Mouse (Mus musculus) hindbrain, embryonic 13.5 days (tissue): ENCODE results near the gene Hebp1. TPM values are rescaled to one million over a fixed set of nuclear protein-coding genes. Genes with fewer than 3 reads are reported as not detected.

Source experiments
- ATAC-seq: fragments of 200-750 bp; cut with Nextera tagmentation; 2 replicates; pipeline ENCODE4 v1.8.0; 2017; ENCODE audit warnings: moderate TSS enrichment; ENCODE audit not compliant: low FRiP score
- H3K27ac ChIP-seq: fragments of 300-500 bp; sonication (generic); 2 replicates; pipeline ENCODE4 v1.5.1; 2015; ENCODE audit warnings: inconsistent platforms, mild to moderate bottlenecking, moderate library complexity
- H3K27me3 ChIP-seq: fragments of 300-500 bp; sonication (generic); 2 replicates; pipeline ENCODE4 v1.6.1; 2015; ENCODE audit warnings: mild to moderate bottlenecking, inconsistent platforms
- H3K36me3 ChIP-seq: fragments of 300-500 bp; sonication (generic); 2 replicates; pipeline ENCODE4 v1.6.1; 2015; ENCODE audit warnings: mild to moderate bottlenecking, inconsistent platforms
- H3K4me1 ChIP-seq: fragments of 300-500 bp; sonication (generic); replicated peaks from 2 replicates; pipeline ENCODE4 v1.6.1; 2015; ENCODE audit warnings: inconsistent platforms
- H3K4me2 ChIP-seq: fragments of 300-500 bp; sonication (generic); 2 replicates; pipeline ENCODE4 v1.6.1; 2015; ENCODE audit warnings: inconsistent platforms, mild to moderate bottlenecking, moderate library complexity
- H3K4me3 ChIP-seq: fragments of 300-500 bp; sonication (generic); 2 replicates; pipeline ENCODE4 v1.5.1; 2015; ENCODE audit warnings: mild to moderate bottlenecking, inconsistent platforms
- H3K9ac ChIP-seq: fragments of 300-500 bp; sonication (generic); 2 replicates; pipeline ENCODE4 v1.6.1; 2015; ENCODE audit warnings: mild to moderate bottlenecking, inconsistent platforms
- H3K9me3 ChIP-seq: fragments of 300-500 bp; sonication (generic); 2 replicates; pipeline ENCODE4 v1.6.1; 2016; ENCODE audit warnings: inconsistent platforms
- WGBS: fragments of 180-500 bp; shearing (Covaris S2); methylation state at CpG from one replicate; pipeline ENCODE4 v1.1.7; 2015; 5-methylcytosine and 5-hydroxymethylcytosine counted together
- polyA plus RNA-seq: library from polyadenylated mRNA; unstranded; fragments of >200 nt; fragmentation: Nextera tagmentation; extraction: Ambion mirVana; gene quantifications from 2 replicates; pipeline ENCODE4 v1.2.1, GENCODE M21; 2015

Gene Hebp1
- polyA plus RNA-seq, 1 experiment from 2014 or later, result 2.9 TPM

- Histone ChIP-seq H3K4me2 (no peak overlapping the region), H3K4me3 (no peak overlapping the region), H3K36me3 (no peaks in the 10 kb centered on the region), H3K27me3 (no peaks in the 10 kb centered on the region), H3K9me3 (no peaks in the 10 kb centered on the region), H3K27ac (no peak overlapping the region), H3K4me1 (peaks cover 26% of the 10 kb centered on the region), H3K9ac (no peak overlapping the region)
- 88% methylated on average over 4 of the region's 4 CpGs for WGBS
- ATAC-seq, result no peak
Observed at GRCm38 (mm10) chr6:135194907-135195306, 2.9 kb downstream of the Hebp1 start.

- Histone ChIP-seq H3K4me1 (peaks cover 15% of the 10 kb centered on the region), H3K4me3 (no peak overlapping the region), H3K27ac (no peak overlapping the region), H3K36me3 (no peaks in the 10 kb centered on the region), H3K9ac (no peak overlapping the region), H3K27me3 (no peaks in the 10 kb centered on the region), H3K4me2 (no peak overlapping the region), H3K9me3 (no peaks in the 10 kb centered on the region)
- no peak for ATAC-seq
- 18% methylated on average over 4 of the region's 4 CpGs for WGBS
Observed at GRCm38 (mm10) chr6:135193733-135194132, 4.1 kb downstream of the Hebp1 start.

DNA sequence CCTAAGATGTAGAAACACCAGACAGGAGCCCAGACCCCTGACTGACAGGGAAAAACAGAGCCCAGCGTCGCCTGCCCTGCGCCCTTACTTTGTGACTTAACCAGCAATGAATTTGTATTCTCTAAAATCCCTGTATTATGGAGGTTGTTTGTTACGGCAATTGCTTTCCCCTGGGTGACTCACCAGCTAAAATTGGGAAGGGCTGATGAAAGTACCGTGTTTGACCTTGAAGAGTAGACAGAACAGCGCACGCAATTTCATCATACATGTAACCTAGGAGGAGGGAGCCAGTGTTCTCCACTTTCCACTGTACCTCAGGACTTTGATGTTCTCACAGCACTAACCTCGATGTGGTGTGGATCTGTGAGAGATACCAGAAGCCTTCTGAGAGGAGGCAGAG lies 4.8 kb downstream of the Hebp1 start:
- whole genome bisulfite sequencing, result 76% methylated on average over 8 of the region's 8 CpGs
- H3K9me3 ChIP-seq, result no peaks in the 10 kb centered on the region

DNA sequence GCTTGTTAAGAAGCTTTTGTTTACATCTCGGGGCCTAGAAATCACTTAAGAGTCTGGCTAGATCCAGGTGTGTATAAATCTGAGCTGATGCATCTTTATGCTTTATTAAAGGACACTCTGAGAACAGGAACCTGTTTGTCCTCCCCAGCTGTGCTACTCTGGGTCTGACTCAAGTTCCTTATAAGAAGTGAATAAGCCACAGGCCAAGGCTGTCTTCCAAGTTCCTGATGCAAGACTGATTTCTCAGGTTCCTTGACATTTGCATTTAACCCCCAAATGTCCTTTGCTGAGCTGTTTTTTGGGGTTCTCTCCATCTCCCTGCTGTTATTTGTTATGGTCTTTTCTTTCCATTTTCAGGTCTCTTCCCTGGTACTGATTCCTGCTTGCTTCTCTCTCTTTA lies 5.9 kb downstream of the Hebp1 start:
- H3K9me3 ChIP-seq, result no peaks in the 10 kb centered on the region
- 77% methylated on average over 1 of the region's 1 CpGs for WGBS
- H3K4me1 ChIP-seq, result peaks cover 10% of the 10 kb centered on the region
- no peak overlapping the region for H3K4me2 ChIP-seq
- H3K27ac ChIP-seq, result no peak overlapping the region
- H3K27me3 ChIP-seq, result no peaks in the 10 kb centered on the region
- H3K36me3 ChIP-seq, result no peaks in the 10 kb centered on the region
- H3K9ac ChIP-seq, result no peak overlapping the region
- H3K4me3 ChIP-seq, result no peak overlapping the region
- no peak for ATAC-seq

More for the DNA sequence above, 4.8 kb downstream of the Hebp1 start:
- Histone ChIP-seq H3K9ac (no peak overlapping the region), H3K4me1 (peaks cover 10% of the 10 kb centered on the region), H3K36me3 (no peaks in the 10 kb centered on the region), H3K4me3 (no peak overlapping the region), H3K27ac (no peak overlapping the region), H3K27me3 (no peaks in the 10 kb centered on the region), H3K4me2 (no peak overlapping the region)
- ATAC-seq, result no peak

DNA sequence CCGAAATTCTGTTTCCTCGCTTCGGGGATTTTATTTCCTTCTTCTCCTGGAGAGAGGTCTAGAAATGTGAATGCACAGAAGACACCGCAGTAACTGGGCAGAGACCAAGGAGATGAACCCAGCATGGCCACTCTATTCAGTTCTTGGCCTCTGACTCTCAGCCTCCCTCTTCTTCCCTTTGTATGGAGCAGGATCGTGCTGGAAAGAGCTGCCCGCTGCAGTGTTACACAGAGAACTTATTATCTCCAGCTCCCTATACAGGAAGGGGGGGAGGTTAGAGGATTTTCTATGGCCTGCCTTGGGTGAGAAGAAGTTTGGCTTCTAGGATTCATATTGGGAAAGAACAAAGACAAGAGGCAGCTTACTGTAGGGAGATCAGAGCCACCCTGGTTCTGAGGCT lies 7.7 kb downstream of the Hebp1 start:
- peaks cover 10% of the 10 kb centered on the region for H3K4me1 ChIP-seq
- 59% methylated on average over 6 of the region's 6 CpGs for WGBS
- H3K4me2 ChIP-seq, result no peak overlapping the region
- no peaks in the 10 kb centered on the region for H3K9me3 ChIP-seq
- no peaks in the 10 kb centered on the region for H3K36me3 ChIP-seq
- ATAC-seq, result no peak
- no peak overlapping the region for H3K27ac ChIP-seq
- no peaks in the 10 kb centered on the region for H3K27me3 ChIP-seq
- no peak overlapping the region for H3K9ac ChIP-seq
- no peak overlapping the region for H3K4me3 ChIP-seq

DNA sequence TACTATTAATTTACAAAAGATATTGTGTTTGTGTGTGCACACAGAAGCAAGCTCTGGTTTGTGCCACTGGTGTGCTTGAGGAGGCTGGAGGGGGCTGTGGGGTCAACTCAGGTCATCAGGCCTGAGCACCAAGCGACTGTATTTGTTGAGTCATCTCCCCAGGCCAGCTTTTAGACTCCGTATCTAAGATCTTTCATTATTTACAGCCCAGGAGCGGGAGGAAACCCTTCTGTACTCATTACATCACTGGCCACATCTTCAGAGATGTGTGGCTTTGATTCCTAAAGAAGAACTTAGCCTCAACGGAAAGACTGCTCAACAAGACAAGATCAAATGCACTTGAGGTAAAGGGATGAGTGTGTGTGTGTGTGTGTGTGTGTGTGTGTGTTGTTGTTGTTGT lies 9.2 kb downstream of the Hebp1 start:
- H3K4me2 ChIP-seq, result no peak overlapping the region
- H3K9me3 ChIP-seq, result no peaks in the 10 kb centered on the region
- 83% methylated on average over 4 of the region's 4 CpGs for WGBS
- no peak overlapping the region for H3K27ac ChIP-seq
- H3K4me3 ChIP-seq, result no peak overlapping the region
- H3K4me1 ChIP-seq, result peaks cover 6% of the 10 kb centered on the region
- no peak for ATAC-seq
- no peak overlapping the region for H3K9ac ChIP-seq
- no peaks in the 10 kb centered on the region for H3K27me3 ChIP-seq
- no peaks in the 10 kb centered on the region for H3K36me3 ChIP-seq

GRCm38 (mm10) chr6:135187076-135187917 lies 10.5 kb downstream of the Hebp1 start:
- no peaks in the 10 kb centered on the region for H3K27me3 ChIP-seq
- H3K4me3 ChIP-seq, result no peak overlapping the region
- no peak overlapping the region for H3K9ac ChIP-seq
- whole genome bisulfite sequencing, result 53% methylated on average over 10 of the region's 10 CpGs
- H3K4me1 ChIP-seq, result no peaks in the 10 kb centered on the region
- no peak for ATAC-seq
- H3K4me2 ChIP-seq, result no peak overlapping the region
- H3K36me3 ChIP-seq, result no peaks in the 10 kb centered on the region
- no peak overlapping the region for H3K27ac ChIP-seq
- no peaks in the 10 kb centered on the region for H3K9me3 ChIP-seq

DNA sequence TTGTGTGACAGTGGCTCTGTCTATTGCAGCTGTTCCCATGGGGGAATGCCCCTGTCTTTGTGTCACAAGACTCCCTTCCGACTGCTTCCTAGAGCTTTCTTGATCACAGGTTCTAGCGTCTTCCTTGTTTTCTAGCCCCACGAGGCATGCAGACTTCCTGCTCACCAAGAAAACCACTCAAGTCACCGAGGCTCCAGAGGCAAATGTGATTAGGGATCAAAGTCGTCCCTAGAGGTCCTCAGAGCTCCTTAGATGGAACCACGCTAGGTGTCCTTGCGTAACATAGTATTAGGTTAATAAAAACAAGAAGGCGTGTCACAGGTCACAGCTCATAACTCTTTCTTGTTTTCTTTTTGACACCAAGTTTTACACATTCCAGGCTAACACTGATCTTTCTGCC lies 13.9 kb downstream of the Hebp1 start:
- no peak for ATAC-seq
- Histone ChIP-seq H3K27me3 (no peaks in the 10 kb centered on the region), H3K9ac (no peak overlapping the region), H3K4me3 (no peak overlapping the region), H3K4me2 (no peak overlapping the region), H3K27ac (no peak overlapping the region), H3K9me3 (no peaks in the 10 kb centered on the region), H3K4me1 (no peaks in the 10 kb centered on the region), H3K36me3 (no peaks in the 10 kb centered on the region)
- 54% methylated on average over 8 of the region's 8 CpGs for WGBS

GRCm38 (mm10) chr6:135182925-135183324 lies 14.9 kb downstream of the Hebp1 start:
- Histone ChIP-seq H3K4me3 (no peak overlapping the region), H3K9ac (no peak overlapping the region), H3K27ac (no peak overlapping the region), H3K36me3 (no peaks in the 10 kb centered on the region), H3K27me3 (no peaks in the 10 kb centered on the region), H3K9me3 (no peaks in the 10 kb centered on the region), H3K4me2 (no peak overlapping the region), H3K4me1 (no peaks in the 10 kb centered on the region)
- 66% methylated on average over 5 of the region's 5 CpGs for WGBS
- no peak for ATAC-seq

DNA sequence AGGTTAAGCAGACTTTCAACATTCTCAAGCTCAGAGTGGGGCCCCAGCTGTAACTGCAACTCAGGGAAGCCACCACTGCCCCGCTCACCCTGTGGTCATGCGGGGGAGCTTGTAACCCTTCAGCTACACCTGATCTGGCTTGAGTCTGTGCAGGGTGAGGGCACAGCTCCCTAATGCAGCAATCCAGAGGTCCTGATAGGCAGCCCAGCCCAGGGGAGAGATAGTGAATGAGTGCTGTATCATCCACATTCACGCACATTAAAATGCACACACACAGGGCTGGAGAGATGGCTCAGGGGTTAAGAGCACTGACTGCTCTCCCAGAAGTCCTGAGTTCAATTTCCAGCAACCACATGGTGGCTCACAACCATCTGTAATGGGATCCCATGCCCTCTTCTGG lies 19.2 kb downstream of the Hebp1 start:
- no peak overlapping the region for H3K27ac ChIP-seq
- H3K4me3 ChIP-seq, result no peak overlapping the region
- no peaks in the 10 kb centered on the region for H3K9me3 ChIP-seq
- WGBS, result 64% methylated on average over 3 of the region's 3 CpGs
- H3K36me3 ChIP-seq, result no peaks in the 10 kb centered on the region
- H3K4me2 ChIP-seq, result no peak overlapping the region
- no peaks in the 10 kb centered on the region for H3K27me3 ChIP-seq
- no peak for ATAC-seq
- no peaks in the 10 kb centered on the region for H3K4me1 ChIP-seq
- H3K9ac ChIP-seq, result no peak overlapping the region

- H3K27me3 ChIP-seq, result no peaks in the 10 kb centered on the region
- no peak overlapping the region for H3K4me2 ChIP-seq
- H3K27ac ChIP-seq, result no peak overlapping the region
- no peaks in the 10 kb centered on the region for H3K4me1 ChIP-seq
- no peak for ATAC-seq
- H3K36me3 ChIP-seq, result no peaks in the 10 kb centered on the region
- no peaks in the 10 kb centered on the region for H3K9me3 ChIP-seq
- H3K9ac ChIP-seq, result no peak overlapping the region
- H3K4me3 ChIP-seq, result no peak overlapping the region
Observed at GRCm38 (mm10) chr6:135177271-135177670, 20.6 kb downstream of the Hebp1 start.

- H3K27ac ChIP-seq, result no peak overlapping the region
- 92% methylated on average over 1 of the region's 1 CpGs for WGBS
- no peak for ATAC-seq
Observed at GRCm38 (mm10) chr6:135175014-135175413, 22.8 kb downstream of the Hebp1 start.

GRCm38 (mm10) chr6:135171736-135172135 lies 26.1 kb downstream of the Hebp1 start:
- Histone ChIP-seq H3K4me1 (peaks cover 14% of the 10 kb centered on the region), H3K36me3 (no peaks in the 10 kb centered on the region), H3K4me2 (no peak overlapping the region), H3K27ac (no peak overlapping the region), H3K9me3 (no peaks in the 10 kb centered on the region), H3K4me3 (no peak overlapping the region), H3K27me3 (peaks cover 15% of the 10 kb centered on the region; the same call in 1 of the 2 replicates), H3K9ac (no peak overlapping the region)
- ATAC-seq, result no peak
- 67% methylated on average over 14 of the region's 14 CpGs for WGBS

More at GRCm38 (mm10) chr6:135175014-135175413, 22.8 kb downstream of the Hebp1 start:
- Histone ChIP-seq H3K36me3 (no peaks in the 10 kb centered on the region), H3K9me3 (no peaks in the 10 kb centered on the region), H3K4me1 (no peaks in the 10 kb centered on the region), H3K9ac (no peak overlapping the region), H3K4me2 (no peak overlapping the region), H3K4me3 (no peak overlapping the region), H3K27me3 (no peaks in the 10 kb centered on the region)
